Mouse (Mus musculus): ENCODE measurements around the gene Shisa9.

Shisa9 gene

GRCm38 (mm10) chr16:12196841-12197240, 212.9 kb downstream of the Shisa9 start:
- no peak for DNase-seq (ENCODE audit: low read depth, low spot score)

DNA sequence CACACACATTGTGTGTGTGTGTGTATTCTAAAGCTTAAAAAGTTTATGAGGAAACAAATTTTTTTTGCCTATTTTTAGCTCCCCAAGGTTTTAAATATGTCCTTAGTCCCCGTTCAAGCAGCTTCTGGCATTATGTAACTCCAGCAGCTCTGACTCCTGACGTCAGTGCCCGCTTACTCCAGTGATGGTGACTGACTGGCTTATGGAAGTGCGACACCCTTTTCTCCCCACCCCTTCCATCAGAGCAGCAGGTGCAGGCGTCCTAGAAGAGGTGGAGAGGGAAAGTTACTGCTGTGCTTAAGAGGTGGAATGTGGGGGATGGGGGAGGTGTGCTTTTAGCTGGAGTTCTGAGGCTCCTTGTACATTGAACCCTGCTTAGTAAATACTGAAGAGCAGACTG, 213.7 kb downstream of the Shisa9 start:
- no peak for DNase-seq (ENCODE audit: low read depth, low spot score)

DNA sequence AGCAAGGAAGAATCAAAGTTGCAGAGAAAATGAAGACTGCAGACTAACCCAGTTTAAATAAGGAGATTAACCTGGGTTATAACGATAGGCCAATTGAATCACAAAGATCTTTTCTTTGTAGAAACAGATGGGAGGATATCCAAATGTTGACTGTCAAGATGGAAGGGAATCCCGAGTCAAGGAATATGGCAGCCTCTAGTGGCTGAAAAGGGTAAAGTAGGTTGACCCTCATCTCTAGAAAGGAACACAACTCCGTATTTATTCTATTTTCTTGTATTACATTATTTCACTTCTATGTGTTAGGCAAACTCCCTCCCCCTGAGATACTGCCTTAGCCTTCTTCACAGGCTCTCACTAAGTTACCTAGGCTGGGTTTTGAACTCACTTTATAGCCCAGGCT, 217.3 kb downstream of the Shisa9 start:
- DNase-seq (ENCODE audit: low read depth, low spot score) = peak; percentile 68

- DNase-seq (ENCODE audit: low read depth, low spot score) = no peak
Measured at GRCm38 (mm10) chr16:12202151-12202550, 218.2 kb downstream of the Shisa9 start.

GRCm38 (mm10) chr16:12203055-12203454, 219.1 kb downstream of the Shisa9 start:
- DNase-seq (ENCODE audit: low read depth, low spot score) = no peak

- no peak for DNase-seq (ENCODE audit: low read depth, low spot score)
Measured at GRCm38 (mm10) chr16:12204423-12204822, 220.5 kb downstream of the Shisa9 start.

DNA sequence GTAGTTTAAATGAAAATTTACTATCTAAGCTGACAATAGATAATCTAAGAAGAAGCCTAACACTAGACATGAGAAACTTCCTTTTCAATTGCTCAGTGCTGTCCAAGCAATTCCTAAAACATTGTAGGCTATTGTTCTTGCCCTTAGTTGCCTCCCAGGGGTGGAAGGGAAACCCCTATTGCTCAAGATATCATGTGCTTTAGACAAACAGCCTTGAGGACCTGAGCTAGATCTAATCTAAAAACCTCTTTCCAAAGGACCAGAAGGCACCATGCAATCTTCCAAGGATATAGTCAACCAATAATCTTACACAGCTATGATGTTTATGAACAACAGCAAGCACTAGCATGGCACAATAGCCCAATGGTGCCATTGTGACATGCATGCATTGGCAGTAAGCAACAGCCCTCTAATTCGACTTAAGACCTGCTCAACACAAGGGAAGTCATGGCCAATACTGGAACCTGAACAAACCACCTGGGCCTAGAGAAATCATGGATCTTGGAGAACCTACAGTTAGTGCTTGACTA, 222.6 kb downstream of the Shisa9 start:
- DNase-seq (ENCODE audit: low read depth, low spot score) = no peak

GRCm38 (mm10) chr16:12206951-12207350, 223.0 kb downstream of the Shisa9 start:
- no peak for DNase-seq (ENCODE audit: low read depth, low spot score)

DNA sequence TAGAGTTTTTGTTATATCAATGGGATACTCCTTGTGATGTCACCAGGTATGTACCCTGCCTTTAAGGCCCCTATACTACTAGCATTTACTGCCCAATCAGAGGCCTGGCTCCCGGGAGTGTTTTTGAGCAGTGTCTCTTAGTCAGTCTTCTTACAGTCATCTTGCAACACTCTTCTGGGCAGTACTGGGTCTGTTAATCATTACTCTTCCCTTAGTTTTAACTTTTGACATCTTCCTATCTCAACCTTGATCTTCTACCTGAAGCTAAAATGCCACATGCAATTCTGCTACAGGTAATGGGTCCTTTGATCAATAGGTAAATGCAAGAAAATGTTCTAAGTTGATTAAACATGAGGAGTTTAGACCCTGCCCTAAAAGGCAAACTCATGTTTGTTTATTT, 225.4 kb downstream of the Shisa9 start:
- no peak for DNase-seq (ENCODE audit: low read depth, low spot score)

DNA sequence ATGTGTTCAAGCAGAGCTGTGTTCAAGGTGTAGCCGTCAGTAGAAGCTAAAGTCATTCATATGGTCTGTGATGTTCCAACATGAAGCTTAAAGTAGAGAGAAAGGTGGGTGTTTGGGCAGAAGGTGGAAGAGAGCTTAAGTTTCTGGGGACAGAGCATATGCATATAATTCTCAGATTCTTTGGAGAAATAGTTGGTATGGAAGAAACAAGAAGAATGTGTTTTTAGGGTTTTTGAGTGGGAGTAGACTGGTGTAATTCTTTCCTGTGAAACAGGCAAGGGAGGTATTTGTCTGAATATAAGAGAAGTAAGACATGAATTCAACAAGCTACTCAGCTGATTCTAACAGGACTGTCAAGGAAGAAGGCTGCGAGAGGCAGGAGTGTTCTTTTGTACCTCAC, 225.9 kb downstream of the Shisa9 start:
- no peak for DNase-seq (ENCODE audit: low read depth, low spot score)

DNA sequence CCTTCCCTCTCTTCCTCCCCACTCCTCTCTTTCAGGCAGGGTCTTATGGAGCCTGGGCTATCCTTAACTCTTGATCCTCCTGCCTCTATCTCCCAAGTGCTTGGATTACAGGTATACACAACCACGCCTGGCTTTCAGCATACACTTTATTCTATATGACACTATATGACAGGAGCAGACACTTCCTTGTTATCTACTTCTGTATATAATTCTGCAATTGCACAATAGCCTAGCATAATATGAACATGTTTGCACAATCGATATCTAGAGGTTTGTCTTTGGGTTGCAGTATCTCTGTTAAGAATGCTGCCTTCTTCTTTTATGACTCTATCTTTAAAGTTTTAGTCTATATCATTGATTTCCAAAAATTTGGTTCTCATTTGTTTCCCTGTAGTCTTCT, 230.1 kb downstream of the Shisa9 start:
- DNase-seq (ENCODE audit: low read depth, low spot score) = no peak

DNA sequence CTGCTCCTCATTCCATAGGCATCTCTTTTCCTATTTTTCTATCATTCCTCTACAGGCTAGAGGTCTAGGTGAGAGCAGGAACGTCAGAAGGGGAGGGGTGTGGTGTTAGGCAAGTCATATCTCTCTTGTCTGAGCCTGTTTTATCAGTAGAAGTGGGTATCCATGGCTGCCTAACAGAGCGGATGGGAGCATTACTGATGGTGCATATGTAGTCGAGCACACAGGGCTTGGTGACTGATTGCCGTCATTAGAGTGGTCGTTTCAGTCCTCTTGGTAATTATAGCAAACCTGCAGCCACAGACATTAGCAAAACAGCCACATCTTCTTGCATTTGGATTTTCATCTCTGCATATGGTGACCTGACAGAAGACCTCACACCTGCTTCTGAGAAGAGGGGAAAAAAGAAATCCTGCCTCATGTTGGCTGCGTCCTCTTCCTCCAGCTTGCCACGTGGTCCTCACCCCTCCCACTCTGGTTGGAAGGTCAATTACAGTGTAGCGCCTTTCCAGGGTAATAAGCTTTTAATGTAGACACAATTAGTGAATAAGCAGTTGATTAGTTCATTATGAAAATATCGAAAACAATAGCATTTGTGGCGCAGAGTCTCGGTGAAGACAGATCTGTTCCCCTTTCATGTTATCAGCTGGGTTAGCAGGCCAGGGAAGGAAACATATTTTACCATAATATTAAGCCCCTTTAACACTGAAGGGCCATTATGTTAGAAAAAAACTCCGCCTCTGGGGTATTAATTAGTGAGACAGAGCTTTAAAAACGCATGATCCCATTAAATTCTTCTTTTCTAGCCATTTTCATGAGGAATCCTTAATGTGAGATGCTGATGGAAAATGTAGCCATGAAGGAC, 233.6 kb downstream of the Shisa9 start:
- DNase-seq (ENCODE audit: low read depth, low spot score) = no peak

DNA sequence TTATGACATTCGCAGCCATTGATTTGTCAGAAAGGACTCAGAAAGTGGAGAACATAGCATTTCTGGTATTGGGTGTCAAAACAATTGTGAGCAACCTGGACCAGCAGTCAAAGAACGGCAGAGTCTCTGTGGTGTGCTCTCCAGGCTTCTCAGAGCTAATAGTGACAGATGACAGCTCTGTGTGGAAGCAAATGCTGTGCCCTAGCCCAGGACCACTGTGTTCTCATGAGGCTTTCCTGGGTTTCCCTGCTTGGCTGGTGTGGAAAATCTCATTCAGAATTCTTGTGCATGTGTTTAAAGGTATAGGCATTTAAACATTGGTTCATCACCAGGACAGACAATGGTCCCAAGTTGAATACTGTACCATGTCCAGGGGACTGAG, 234.2 kb downstream of the Shisa9 start:
- no peak for DNase-seq (ENCODE audit: low read depth, low spot score)

GRCm38 (mm10) chr16:12219821-12220220, 235.9 kb downstream of the Shisa9 start:
- no peak for DNase-seq (ENCODE audit: low read depth, low spot score)

DNA sequence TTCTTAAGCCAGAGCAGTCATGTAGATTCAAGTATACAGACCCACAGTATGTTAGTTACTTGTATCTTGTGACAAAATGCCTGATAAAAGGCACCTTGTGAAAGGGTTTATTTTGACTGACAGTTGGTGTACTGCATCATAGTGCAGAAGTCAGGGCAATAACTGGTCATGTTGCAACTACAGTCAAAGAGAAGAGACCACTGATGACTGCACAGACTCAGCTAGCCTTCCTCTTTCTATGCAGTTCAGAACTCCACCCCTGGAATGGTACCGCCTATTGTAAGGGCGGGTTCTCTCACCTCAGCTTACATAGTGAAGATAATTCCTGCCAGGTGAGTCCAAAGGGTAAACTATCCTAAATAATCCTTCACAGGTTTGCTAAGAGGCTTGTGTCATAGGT, 239.6 kb downstream of the Shisa9 start:
- no peak for DNase-seq (ENCODE audit: low read depth, low spot score)

GRCm38 (mm10) chr16:12226937-12227336, 243.0 kb downstream of the Shisa9 start:
- DNase-seq (ENCODE audit: low read depth, low spot score) = no peak

DNA sequence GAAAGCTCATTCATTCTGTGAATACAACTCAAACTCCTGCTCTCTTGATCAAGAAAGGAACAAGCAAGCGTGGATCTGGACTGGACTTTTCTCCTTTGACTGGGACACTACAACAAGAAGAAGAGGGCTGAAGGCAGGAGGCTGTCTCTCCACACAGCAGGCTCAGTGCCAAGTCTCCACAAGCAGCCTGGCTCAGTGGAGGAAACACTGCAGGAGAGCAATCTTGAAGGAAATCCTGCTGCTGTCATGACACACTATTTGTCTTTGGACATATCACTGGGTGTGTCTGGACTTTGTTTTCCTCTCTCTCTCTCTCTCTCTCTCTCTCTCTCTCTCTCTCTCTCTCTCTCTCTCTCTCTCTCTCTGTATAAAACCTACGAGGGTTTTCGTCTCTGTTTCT, 249.4 kb downstream of the Shisa9 start:
- DNase-seq (ENCODE audit: low read depth, low spot score) = no peak

DNA sequence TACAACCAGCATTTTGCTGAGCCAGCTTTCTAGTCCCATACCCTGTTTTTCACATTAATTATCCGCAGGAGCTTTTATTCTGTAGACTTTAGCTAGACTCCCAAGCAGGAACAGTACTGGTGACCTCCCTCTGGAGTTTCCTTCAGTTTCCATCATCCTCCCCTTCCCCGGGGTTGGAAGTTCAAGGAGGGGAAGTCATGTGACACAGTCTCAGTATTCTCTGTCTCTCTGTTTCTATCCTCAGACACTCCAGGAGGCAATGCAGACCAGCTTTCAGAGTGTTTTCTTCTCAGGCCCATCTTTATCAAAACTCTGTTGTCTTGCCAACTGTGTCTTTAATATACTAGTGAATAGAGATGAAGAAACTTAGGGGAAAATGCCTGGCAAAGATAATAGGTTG, 250.4 kb downstream of the Shisa9 start:
- DNase-seq (ENCODE audit: low read depth, low spot score) = no peak

GRCm38 (mm10) chr16:12238611-12239010, 254.7 kb downstream of the Shisa9 start:
- no peak for DNase-seq (ENCODE audit: low read depth, low spot score)

GRCm38 (mm10) chr16:12259361-12259760, 275.4 kb downstream of the Shisa9 start:
- no peak for DNase-seq (ENCODE audit: low read depth, low spot score)

- DNase-seq (ENCODE audit: low read depth, low spot score) = no peak
Measured at GRCm38 (mm10) chr16:12265828-12266227, 281.9 kb downstream of the Shisa9 start.

GRCm38 (mm10) chr16:12300523-12300922, 316.6 kb downstream of the Shisa9 start:
- no peak for DNase-seq (ENCODE audit: low read depth, low spot score)

DNA sequence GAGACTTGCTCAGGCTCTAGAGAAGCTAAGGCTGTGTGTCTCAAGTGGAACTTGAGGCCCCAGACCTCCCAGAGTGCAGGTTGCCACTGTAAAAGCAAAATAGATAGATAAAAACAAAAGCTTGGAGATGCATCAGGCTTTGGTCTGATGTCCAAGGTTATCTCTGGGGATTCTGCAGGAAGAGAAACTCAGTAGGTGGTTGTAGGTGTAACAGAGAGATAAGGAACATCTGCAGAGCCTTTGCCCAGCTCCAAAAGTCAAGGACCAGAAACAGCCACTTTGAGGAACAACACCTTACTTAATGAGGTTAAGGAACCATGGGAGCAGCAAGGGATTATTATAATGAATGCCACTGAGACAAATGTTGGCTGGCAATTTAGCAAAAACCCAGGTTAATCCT, 319.5 kb downstream of the Shisa9 start:
- no peak for DNase-seq (ENCODE audit: low read depth, low spot score)

Data from 3T3-L1 (cell line).